ENCODE assay signal across 8 mouse cellular contexts in the genomic region with DNA sequence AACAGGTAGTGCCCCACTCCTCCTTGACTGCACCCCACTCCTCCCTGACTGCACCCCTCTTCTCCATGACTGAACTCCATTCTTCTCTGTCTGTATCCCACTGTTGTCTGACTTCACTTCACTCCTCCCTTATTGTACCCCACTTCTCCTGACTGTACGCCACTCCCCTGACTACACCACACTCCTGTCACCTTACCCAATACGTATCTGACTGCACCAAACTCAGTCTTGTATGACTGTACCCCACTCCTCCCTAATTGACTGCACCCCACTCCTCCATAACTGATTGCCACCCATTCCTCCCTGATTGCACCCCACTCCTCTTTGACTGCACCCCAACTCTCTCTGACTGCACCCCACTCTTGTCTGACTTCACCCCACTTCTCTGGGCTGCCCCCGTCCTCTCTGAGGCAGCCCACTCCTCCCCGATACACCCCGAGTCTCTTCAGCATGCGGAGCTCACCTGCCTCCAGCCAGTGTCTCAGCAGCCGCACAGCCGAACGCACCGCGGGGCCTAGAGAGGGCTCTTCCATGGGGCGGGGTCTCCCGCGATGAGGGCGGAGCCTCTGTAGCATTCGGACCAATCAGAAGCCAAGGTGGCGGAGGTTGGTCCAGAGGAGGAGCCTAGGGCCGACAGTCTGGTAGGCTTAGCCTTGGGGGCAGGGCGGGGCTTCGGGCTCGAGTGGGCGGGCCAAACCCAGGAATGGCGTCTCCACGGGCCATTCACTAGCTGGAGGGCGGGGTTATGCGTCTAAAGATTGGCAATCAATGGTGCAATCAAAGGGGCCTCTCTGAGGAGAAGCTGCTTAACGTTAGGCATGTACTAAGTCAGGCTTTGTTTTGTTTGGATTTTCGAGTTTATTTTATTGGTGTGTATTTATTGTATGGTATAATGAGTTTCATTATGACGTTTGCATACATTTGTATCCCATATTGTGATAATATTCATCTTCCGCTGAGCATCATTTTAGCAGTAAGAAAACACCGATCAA. TPM values are rescaled to one million over a fixed set of nuclear protein-coding genes. Genes with fewer than 3 reads are reported as not detected.
A peak's percentile ranks its signal among the peaks of the same experiment; 100 is the strongest.
DNase-seq lines count a peak whose midpoint lies in the region; ATAC-seq and TF ChIP-seq lines count a peak whose summit lies in the region.

Gene Gng7 (minus strand): TSS at position 553 of the 992 bp plus-strand sequence.

- no peaks in the 10 kb centered on the region for H3K36me3 ChIP-seq in megakaryocyte, embryonic 14.5 days (replicated peaks; ENCODE audit: low read length)

- peak; percentile 80 for TF ChIP-seq POLR2A in cortical plate, adult 2 months (IDR thresholded peaks at IDR 0.05; ENCODE audit: extremely low read depth, insufficient read depth, low read length)

- TF ChIP-seq CTCF in cortical plate, adult 2 months (IDR thresholded peaks at IDR 0.05; ENCODE audit: extremely low read depth, insufficient read depth, low read length) = no peak

- H3K4me1 ChIP-seq in cortical plate, adult 2 months (ENCODE audit: control insufficient read depth, insufficient read depth, low read length) = peaks cover 3% of the 10 kb centered on the region
- H3K4me1 ChIP-seq in megakaryocyte, embryonic 14.5 days = peaks cover 30% of the 10 kb centered on the region

- H3K27me3 ChIP-seq in megakaryocyte, embryonic 14.5 days (replicated peaks) = peaks cover 25% of the 10 kb centered on the region

- ATAC-seq in activated CD4-positive, CD25-positive, alpha-beta regulatory T cell, adult 4 months = peak; percentile 79

- peak; percentile 96 to 97 for DNase-seq in gastrocnemius, adult 8-10 months (ENCODE audit: low spot score in 2 of 2)
- DNase-seq in hindlimb bud, embryonic 11.5 days (ENCODE audit: extremely low spot score, low read depth, low spot score) = peak; percentile 87
- DNase-seq in left cerebral cortex, adult 8-10 months (ENCODE audit: low spot score in 2 of 2) = peak; percentile 88 to 98
- DNase-seq in right cerebral cortex, postnatal 10 days (ENCODE audit: low spot score in 2 of 2) = peak; percentile 99
- peak; percentile 87 for DNase-seq in urinary bladder, postnatal 25 days (ENCODE audit: low spot score)

- no peaks in the 10 kb centered on the region for H3K9me3 ChIP-seq in megakaryocyte, embryonic 14.5 days

- H3K27ac ChIP-seq in cortical plate, adult 2 months (ENCODE audit: insufficient read depth, low read length) = no peak within 1 kb of the TSS

- H3K4me3 ChIP-seq in cortical plate, adult 2 months (ENCODE audit: insufficient read depth, low read length) = peak within 1 kb of the TSS; percentile 49
- H3K4me3 ChIP-seq in megakaryocyte, embryonic 14.5 days (replicated peaks) = peak within 1 kb of the TSS; percentile 86

RNA-seq across cellular contexts. Expression of gene Gng7, which starts in this region (rescaled TPM):
- not detected for polyA plus RNA-seq in activated CD4-positive, CD25-positive, alpha-beta regulatory T cell, adult 4 months (2017; shearing (Covaris generic))
- polyA plus RNA-seq in cortical plate, adult 2 months (2012; rRNA removed) = 77.9 and 152 TPM in 2 replicates
- 1 to 10 TPM; 1.1 to 2.7 (median 1.7) TPM for total RNA-seq in gastrocnemius, adult 8-10 months (2022)
- total RNA-seq in left cerebral cortex, adult 8-10 months (2022) = 100 to 1,000 TPM; 204 to 252 (median 224) TPM
- polyA plus RNA-seq in megakaryocyte, embryonic 14.5 days (2012; ENCODE audit: insufficient read depth, low replicate concordance) = 0.41 and 1.1 TPM in 2 replicates

Comparison
In these comparisons a context has a peak if more than half of its experiments do, and no peak if none do; other contexts are left out.
1. RNA of gene Gng7 (total RNA-seq): 204 to 252 TPM in left cerebral cortex, adult 8-10 months; 1.1 to 2.7 TPM in gastrocnemius, adult 8-10 months; every median in the first group is over 10 times any median in the second.
2. RNA of gene Gng7 (polyA plus RNA-seq): 77.9 to 152 TPM in cortical plate, adult 2 months; 0.41 to 1.1 TPM in megakaryocyte, embryonic 14.5 days and not detected in activated CD4-positive, CD25-positive, alpha-beta regulatory T cell, adult 4 months; every median in the first group is over 10 times any median in the second.
3. Peak in ATAC-seq in activated CD4-positive, CD25-positive, alpha-beta regulatory T cell, adult 4 months; RNA of the gene not detected or under 1 TPM.
4. Peak in every context shown above with its lines, with median percentiles within 50 percentile points of each other: DNase-seq.